Mouse (Mus musculus) layer of hippocampus, postnatal 14 days (tissue): ENCODE measurements around the gene Myl6b. TPM values are rescaled to one million over a fixed set of nuclear protein-coding genes. Genes with fewer than 3 reads are reported as not detected.

Experiments used
- DNase-seq, 2 experiments: peaks; one replicate each; pipeline ENCODE4 v3.0.0; 2021 to 2022; ENCODE audit warnings: low spot score in 2 of 2, mixed read lengths in 1 of 2
- microRNA-seq, 2 experiments: library from miRNA; unstranded; fragments of <30 nt; microRNA quantifications; one replicate each; pipeline ENCODE4 v1.2.0; 2021
- total RNA-seq, 2 experiments: library from RNA; stranded (reverse); gene quantifications; 2 replicates each; pipeline ENCODE4 v1.2.3; 2021

Myl6b gene
- total RNA-seq, 2 experiments from 2014 or later: 15.5 to 16.2 TPM

GRCm38 (mm10) chr10:128455280-128455679, 43.2 kb downstream of the Myl6b start:
- DNase-seq: peak; percentile 65 to 87

- DNase-seq: no peak
These were observed 44.0 kb downstream of the Myl6b start for GRCm38 (mm10) chr10:128454471-128454870.

- no peak for DNase-seq
These were observed 47.5 kb downstream of the Myl6b start for GRCm38 (mm10) chr10:128451014-128451413.

- DNase-seq: no peak
These were observed 53.1 kb downstream of the Myl6b start for GRCm38 (mm10) chr10:128445407-128445806.

GRCm38 (mm10) chr10:128444354-128444753, 54.1 kb downstream of the Myl6b start:
- DNase-seq: no peak

Small RNAs within 50 kb of the gene (microRNA-seq; reads per million reads assigned to microRNA genes)
- gene Mir6916 (0 to 0.57 reads per million in 2 experiments), gene Mir8105 (1.1 to 2.0 reads per million in 2 experiments)

Other genes starting within 250 kb of the Myl6b start
- not detected for gene Apon, start 244.6 kb downstream of the Myl6b start, total RNA-seq
- not detected for gene Apof, start 230.0 kb downstream of the Myl6b start, total RNA-seq
- 10 to 100 TPM; 29.2 to 30.3 TPM for gene Stat2, start 228.1 kb downstream of the Myl6b start, total RNA-seq
- gene Il23a, start 199.9 kb downstream of the Myl6b start, total RNA-seq: 1 to 10 TPM; 2.4 to 3.2 TPM
- gene Pan2, start 195.3 kb downstream of the Myl6b start, total RNA-seq: 10 to 100 TPM; 15.1 to 15.4 TPM
- gene Cnpy2, start 176.2 kb downstream of the Myl6b start, total RNA-seq: 10 to 100 TPM; 76.5 to 80.3 TPM
- 100 to 1,000 TPM; 260 to 274 TPM for gene Cs, start 161.0 kb downstream of the Myl6b start, total RNA-seq
- gene Coq10a, start 129.7 kb downstream of the Myl6b start, total RNA-seq: 10 to 100 TPM; 60.0 to 62.1 TPM
- gene Ankrd52, start 121.6 kb downstream of the Myl6b start, total RNA-seq: 10 to 100 TPM; 83.6 to 86.7 TPM
- gene Slc39a5, start 97.5 kb downstream of the Myl6b start, total RNA-seq: under 1 TPM in 1 of 2 experiments, not detected in 1; 0.60 TPM
- gene Nabp2, start 87.2 kb downstream of the Myl6b start, total RNA-seq: 10 to 100 TPM; 94.5 TPM
- gene Rnf41, start 87.0 kb downstream of the Myl6b start, total RNA-seq: 10 to 100 TPM; 67.2 to 72.0 TPM
- 100 to 1,000 TPM; 208 to 212 TPM for gene Smarcc2, start 39.4 kb downstream of the Myl6b start, total RNA-seq
- gene Myl6, start 4.5 kb downstream of the Myl6b start, total RNA-seq: 100 to 1,000 TPM; 596 to 608 TPM
- gene Esyt1, start 27.2 kb upstream of the Myl6b start, total RNA-seq: 1 to 10 TPM; 8.6 to 9.1 TPM
- 10 to 100 TPM in 1 of 2 experiments, 1 to 10 TPM in 1; 9.1 to 12.0 TPM for gene Zc3h10, start 49.1 kb upstream of the Myl6b start, total RNA-seq
- gene Rpl41, start 50.6 kb upstream of the Myl6b start, total RNA-seq: 1,000 to 10,000 TPM; 1,911 to 2,072 TPM
- gene Pa2g4, start 67.3 kb upstream of the Myl6b start, total RNA-seq: 10 to 100 TPM; 72.9 to 74.1 TPM
- 1 to 10 TPM; 5.6 to 6.5 TPM for gene Erbb3, start 91.0 kb upstream of the Myl6b start, total RNA-seq
- 100 to 1,000 TPM; 329 to 373 TPM for gene Rps26, start 128.1 kb upstream of the Myl6b start, total RNA-seq
- 10 to 100 TPM; 12.9 to 13.7 TPM for gene Ikzf4, start 147.3 kb upstream of the Myl6b start, total RNA-seq
- gene Suox, start 175.4 kb upstream of the Myl6b start, total RNA-seq: 10 to 100 TPM; 12.2 to 12.6 TPM
- gene Rab5b, start 197.6 kb upstream of the Myl6b start, total RNA-seq: 100 to 1,000 TPM; 127 to 133 TPM
- gene Pmel, start 205.5 kb upstream of the Myl6b start, total RNA-seq: 1 to 10 TPM; 1.5 to 1.6 TPM
- gene Cdk2, start 206.3 kb upstream of the Myl6b start, total RNA-seq: 1 to 10 TPM; 6.1 to 9.3 TPM
- gene Dgka, start 246.2 kb upstream of the Myl6b start, total RNA-seq: 10 to 100 TPM; 10.4 to 10.5 TPM
- gene Pym1, start 249.2 kb upstream of the Myl6b start, total RNA-seq: 10 to 100 TPM; 30.2 to 31.0 TPM